Mouse (Mus musculus) layer of hippocampus, postnatal 36 days (tissue): ENCODE measurements around the gene Eme2. TPM values are rescaled to one million over a fixed set of nuclear protein-coding genes. Genes with fewer than 3 reads are reported as not detected.

Experiments used
- total RNA-seq, 2 experiments: library from RNA; stranded (reverse); gene quantifications; 2 replicates each; pipeline ENCODE4 v1.2.3; 2021

Eme2 gene
- total RNA-seq, 2 experiments from 2014 or later = 57.5 to 70.4 TPM

Other genes with a start within 250 kb of the Eme2 start
- 10 to 100 TPM; 41.1 to 43.3 TPM for gene Slc9a3r2, start 244.8 kb downstream of the Eme2 start, total RNA-seq
- gene Npw, start 236.6 kb downstream of the Eme2 start, total RNA-seq = 1 to 10 TPM; 1.7 to 2.9 TPM
- gene Zfp598, start 225.4 kb downstream of the Eme2 start, total RNA-seq = 10 to 100 TPM; 38.2 to 43.5 TPM
- gene Syngr3, start 205.1 kb downstream of the Eme2 start, total RNA-seq = 100 to 1,000 TPM; 152 to 165 TPM
- gene Gfer, start 198.9 kb downstream of the Eme2 start, total RNA-seq = 10 to 100 TPM; 17.0 to 22.7 TPM
- gene Noxo1, start 198.9 kb downstream of the Eme2 start, total RNA-seq = 1 to 10 TPM; 2.5 to 3.0 TPM
- gene Tbl3, start 187.4 kb downstream of the Eme2 start, total RNA-seq = 10 to 100 TPM; 26.1 to 29.4 TPM
- gene Rnf151, start 177.0 kb downstream of the Eme2 start, total RNA-seq = not detected
- 100 to 1,000 TPM; 326 to 349 TPM for gene Rps2, start 177.0 kb downstream of the Eme2 start, total RNA-seq
- gene Ndufb10, start 170.6 kb downstream of the Eme2 start, total RNA-seq = 100 to 1,000 TPM; 199 to 228 TPM
- under 1 TPM in 1 of 2 experiments, not detected in 1; 0.56 TPM for gene Rpl3l, start 167.3 kb downstream of the Eme2 start, total RNA-seq
- 10 to 100 TPM; 42.1 to 45.6 TPM for gene Msrb1, start 158.4 kb downstream of the Eme2 start, total RNA-seq
- not detected for gene Hs3st6, start 142.1 kb downstream of the Eme2 start, total RNA-seq
- not detected for gene Meiob, start 90.8 kb downstream of the Eme2 start, total RNA-seq
- gene Hagh, start 54.9 kb downstream of the Eme2 start, total RNA-seq = 100 to 1,000 TPM; 131 to 134 TPM
- gene Fahd1, start 44.7 kb downstream of the Eme2 start, total RNA-seq = 10 to 100 TPM; 18.3 to 23.0 TPM
- under 1 TPM in 1 of 2 experiments, not detected in 1; 0.33 TPM for gene Igfals, start 29.1 kb downstream of the Eme2 start, total RNA-seq
- gene Nubp2, start 8.7 kb downstream of the Eme2 start, total RNA-seq = 10 to 100 TPM; 33.2 to 37.1 TPM
- 10 to 100 TPM; 39.2 to 42.8 TPM for gene Spsb3, start 8.4 kb downstream of the Eme2 start, total RNA-seq
- 10 to 100 TPM; 75.3 to 75.9 TPM for gene Mrps34, start within 50 bp of the Eme2 start, total RNA-seq
- gene Nme3, start 1.4 kb upstream of the Eme2 start, total RNA-seq = 10 to 100 TPM; 60.0 to 67.5 TPM
- 100 to 1,000 TPM; 384 to 406 TPM for gene Mapk8ip3, start 41.9 kb upstream of the Eme2 start, total RNA-seq
- 1 to 10 TPM; 5.5 to 6.3 TPM for gene Jpt2, start 65.6 kb upstream of the Eme2 start, total RNA-seq
- gene Cramp1l, start 120.7 kb upstream of the Eme2 start, total RNA-seq = 10 to 100 TPM; 27.2 to 28.3 TPM
- 10 to 100 TPM; 23.8 to 24.0 TPM for gene Ift140, start 121.0 kb upstream of the Eme2 start, total RNA-seq
- gene Tmem204, start 188.5 kb upstream of the Eme2 start, total RNA-seq = 1 to 10 TPM; 7.7 to 8.2 TPM
- gene Telo2, start 220.9 kb upstream of the Eme2 start, total RNA-seq = 10 to 100 TPM; 36.6 to 37.8 TPM
- gene Ptx4, start 225.7 kb upstream of the Eme2 start, total RNA-seq = 1 to 10 TPM; 2.3 to 2.5 TPM
- 10 to 100 TPM; 52.3 to 53.0 TPM for gene Clcn7, start 238.3 kb upstream of the Eme2 start, total RNA-seq